Mouse (Mus musculus) MEL (cell line): ENCODE measurements around the gene Bnc1. TPM values are rescaled to one million over a fixed set of nuclear protein-coding genes. Genes with fewer than 3 reads are reported as not detected.

Experiments used
- DNase-seq: peaks from one replicate; pipeline ENCODE4 v3.0.0; 2011; ENCODE audit warnings: low read depth, low spot score
- H3K27ac ChIP-seq: 2 replicates; pipeline ENCODE4 v1.5.1; 2012; ENCODE audit warnings: low read depth, mild to moderate bottlenecking, control low read depth, low read length, moderate library complexity; ENCODE audit not compliant: control insufficient read depth
- H3K27me3 ChIP-seq, 2 experiments: fragments of 150-350 bp in 1 of 2; sonication (generic) in 1 of 2; 2 replicates each; pipeline ENCODE4 v1.6.1; 2012; ENCODE audit warnings: low read length in 2 of 2, mild to moderate bottlenecking in 2 of 2, improper control_type of control experiment in 1 of 2, moderate library complexity in 1 of 2; ENCODE audit not compliant: insufficient read depth in 2 of 2, control insufficient read depth in 1 of 2
- H3K36me3 ChIP-seq, 2 experiments: 2 replicates each; pipeline ENCODE4 v1.6.1; 2012 to 2014; ENCODE audit warnings: low read length in 2 of 2, improper control_type of control experiment in 1 of 2, inconsistent platforms in 1 of 2, mild to moderate bottlenecking in 1 of 2; ENCODE audit not compliant: insufficient read depth in 2 of 2, control insufficient read depth in 1 of 2
- H3K4me1 ChIP-seq, 2 experiments: fragments of 150-350 bp in 1 of 2; sonication (generic) in 1 of 2; 2 replicates each; pipeline ENCODE4 v1.6.1; 2012; ENCODE audit warnings: low read length in 2 of 2, improper control_type of control experiment in 1 of 2, mild to moderate bottlenecking in 1 of 2; ENCODE audit not compliant: insufficient read depth in 2 of 2, control insufficient read depth in 1 of 2
- H3K4me3 ChIP-seq, 2 experiments: fragments of 150-350 bp in 1 of 2; sonication (generic) in 1 of 2; 2 replicates each; pipeline ENCODE4 v1.5.1; 2012; ENCODE audit warnings: low read depth in 2 of 2, low read length in 2 of 2, mild to moderate bottlenecking in 2 of 2, moderate library complexity in 2 of 2, control low read depth in 1 of 2, improper control_type of control experiment in 1 of 2; ENCODE audit not compliant: control insufficient read depth in 1 of 2, insufficient read depth in 1 of 2
- H3K79me2 ChIP-seq: 2 replicates; pipeline ENCODE4 v1.6.1; 2012; ENCODE audit warnings: mild to moderate bottlenecking, low read length, moderate library complexity; ENCODE audit not compliant: control insufficient read depth, poor library complexity, insufficient read depth
- H3K9ac ChIP-seq: 2 replicates; pipeline ENCODE4 v1.6.1; 2012; ENCODE audit warnings: low read depth, mild to moderate bottlenecking, control low read depth, low read length, moderate library complexity; ENCODE audit not compliant: control insufficient read depth, poor library complexity, severe bottlenecking
- H3K9me3 ChIP-seq: fragments of 150-350 bp; sonication (generic); replicated peaks from 2 replicates; pipeline ENCODE4 v1.6.1; 2012; ENCODE audit warnings: mild to moderate bottlenecking, low read length, improper control_type of control experiment, moderate library complexity; ENCODE audit not compliant: insufficient read depth
- CHD1 ChIP-seq: IDR thresholded peaks from 2 replicates; pipeline ENCODE4 v1.6.1; 2012; ENCODE audit warnings: low read depth, mild to moderate bottlenecking, inconsistent platforms, low read length, improper control_type of control experiment
- EP300 ChIP-seq, 2 experiments: IDR thresholded peaks; 2 replicates each; pipeline ENCODE4 v1.6.1; 2011; ENCODE audit warnings: improper control_type of control experiment in 2 of 2, low read length in 2 of 2, low read depth in 1 of 2, mild to moderate bottlenecking in 1 of 2
- GABPA ChIP-seq: IDR thresholded peaks from 2 replicates; pipeline ENCODE4 v1.6.1; 2012; ENCODE audit warnings: low read depth, mild to moderate bottlenecking, inconsistent platforms, low read length, improper control_type of control experiment, moderate library complexity
- HCFC1 ChIP-seq: IDR thresholded peaks from 2 replicates; pipeline ENCODE4 v1.6.1; 2012; ENCODE audit warnings: low read depth, mild to moderate bottlenecking, inconsistent platforms, low read length, improper control_type of control experiment, moderate library complexity
- KAT2A ChIP-seq: conservative IDR thresholded peaks from 2 replicates; pipeline ENCODE4 v1.6.1; 2012; ENCODE audit warnings: low read depth, low read length, improper control_type of control experiment, inconsistent platforms
- MAX ChIP-seq: IDR thresholded peaks from 2 replicates; pipeline ENCODE4 v1.6.1; 2011; ENCODE audit warnings: low read length, improper control_type of control experiment
- MAZ ChIP-seq: IDR thresholded peaks from 2 replicates; pipeline ENCODE4 v1.6.1; 2012; ENCODE audit warnings: low read depth, mild to moderate bottlenecking, inconsistent platforms, low read length, improper control_type of control experiment
- MXI1 ChIP-seq: IDR thresholded peaks from 2 replicates; pipeline ENCODE4 v1.6.1; 2011; ENCODE audit warnings: mild to moderate bottlenecking, low read depth, low read length, improper control_type of control experiment
- MYB ChIP-seq: IDR thresholded peaks from 2 replicates; pipeline ENCODE4 v1.6.1; 2011; ENCODE audit warnings: mild to moderate bottlenecking, low read depth, low read length, improper control_type of control experiment
- MYC ChIP-seq: IDR thresholded peaks from 2 replicates; pipeline ENCODE4 v1.6.1; 2011; ENCODE audit warnings: low read depth, mild to moderate bottlenecking, low read length, improper control_type of control experiment, moderate library complexity
- NRF1 ChIP-seq: IDR thresholded peaks from 2 replicates; pipeline ENCODE4 v1.6.1; 2014; ENCODE audit warnings: low read depth, mild to moderate bottlenecking, inconsistent platforms, low read length, improper control_type of control experiment, moderate library complexity; ENCODE audit not compliant: poor library complexity, insufficient read depth, severe bottlenecking
- POLR2AphosphoS2 ChIP-seq: IDR thresholded peaks from 2 replicates; pipeline ENCODE4 v1.6.1; 2011; ENCODE audit warnings: low read length, improper control_type of control experiment
- POLR2AphosphoS5 ChIP-seq: IDR thresholded peaks from 2 replicates; pipeline ENCODE4 v1.6.1; 2012; ENCODE audit warnings: low read depth, borderline replicate concordance, mild to moderate bottlenecking, inconsistent platforms, low read length, moderate library complexity, mixed read lengths
- SMC3 ChIP-seq: IDR thresholded peaks from 2 replicates; pipeline ENCODE4 v1.6.1; 2011; ENCODE audit warnings: low read depth, low read length, improper control_type of control experiment
- TAL1 ChIP-seq: IDR thresholded peaks from 2 replicates; pipeline ENCODE4 v1.6.1; 2012; ENCODE audit warnings: mild to moderate bottlenecking, inconsistent platforms, low read length, moderate library complexity, mixed read lengths
- TBP ChIP-seq: IDR thresholded peaks from 2 replicates; pipeline ENCODE4 v1.8.0; 2011; ENCODE audit warnings: low read depth, low read length, improper control_type of control experiment
- TCF12 ChIP-seq: IDR thresholded peaks from 2 replicates; pipeline ENCODE4 v1.6.1; 2014; ENCODE audit warnings: low read depth, mild to moderate bottlenecking, inconsistent platforms, low read length, improper control_type of control experiment, moderate library complexity
- UBTF ChIP-seq: IDR thresholded peaks from 2 replicates; pipeline ENCODE4 v1.6.1; 2012; ENCODE audit warnings: low read depth, mild to moderate bottlenecking, inconsistent platforms, low read length, improper control_type of control experiment, moderate library complexity, borderline replicate concordance; ENCODE audit not compliant: insufficient read depth
- USF2 ChIP-seq, 2 experiments: IDR thresholded peaks; 2 replicates each; pipeline ENCODE4 v1.6.1; 2011 to 2012; ENCODE audit warnings: improper control_type of control experiment in 2 of 2, low read length in 2 of 2, borderline replicate concordance in 1 of 2, inconsistent platforms in 1 of 2, low read depth in 1 of 2, mild to moderate bottlenecking in 1 of 2; ENCODE audit not compliant: insufficient read depth in 1 of 2
- ZKSCAN1 ChIP-seq: IDR thresholded peaks from 2 replicates; pipeline ENCODE4 v1.6.1; 2012; ENCODE audit warnings: low read depth, mild to moderate bottlenecking, inconsistent platforms, low read length, improper control_type of control experiment, moderate library complexity
- ZMIZ1 ChIP-seq: IDR thresholded peaks from 2 replicates; pipeline ENCODE4 v1.6.1; 2012; ENCODE audit warnings: low read depth, mild to moderate bottlenecking, inconsistent platforms, low read length, improper control_type of control experiment, moderate library complexity
- polyA plus RNA-seq, 2 experiments: library from polyadenylated mRNA; stranded (reverse) in 1 of 2; unstranded in 1 of 2; fragments of >175 nt in 1 of 2; fragments of >200 nt in 1 of 2; gene quantifications; 2 replicates each; pipeline versions ENCODE4 v1.2.1 to v1.2.4; 2012; ENCODE audit warnings: low replicate concordance in 2 of 2, low read depth in 1 of 2; ENCODE audit not compliant: insufficient read length in 2 of 2, insufficient read depth in 1 of 2, missing spikeins in 1 of 2
- total RNA-seq: library from RNA; depleted of rRNA; stranded (reverse); fragments of 300-350 nt; gene quantifications from 2 replicates; pipeline ENCODE4 v1.2.3, GENCODE M21; 2012

The Bnc1 gene
- total and polyA plus RNA-seq, 3 experiments: not detected

DNA sequence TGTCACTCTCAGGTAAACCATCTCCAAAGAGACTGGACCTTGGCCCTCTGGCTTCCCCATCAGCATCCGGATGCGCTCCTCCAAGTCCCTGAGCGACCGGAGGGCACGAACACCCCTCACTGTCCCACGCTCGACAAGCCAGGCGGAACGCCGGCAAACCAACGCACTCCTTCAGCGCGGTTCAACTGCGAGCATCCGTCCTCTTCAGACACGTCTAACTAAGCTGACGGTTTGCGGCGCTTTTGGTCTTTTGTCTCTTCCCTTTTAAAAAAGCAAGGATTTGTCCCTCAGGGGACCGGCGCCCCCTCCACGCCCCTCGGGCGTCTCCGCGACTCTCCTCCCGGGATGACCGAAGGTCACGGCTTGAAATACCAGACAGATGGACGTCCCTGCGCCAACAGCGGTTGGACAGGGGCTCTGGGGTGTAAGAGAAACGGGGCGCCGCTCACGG lies 456 bp downstream of the Bnc1 start (continued):
- no peak for TF ChIP-seq ZKSCAN1
- no peak for TF ChIP-seq POLR2AphosphoS5
- no peak for TF ChIP-seq CHD1
- no peak for TF ChIP-seq TCF12

DNA sequence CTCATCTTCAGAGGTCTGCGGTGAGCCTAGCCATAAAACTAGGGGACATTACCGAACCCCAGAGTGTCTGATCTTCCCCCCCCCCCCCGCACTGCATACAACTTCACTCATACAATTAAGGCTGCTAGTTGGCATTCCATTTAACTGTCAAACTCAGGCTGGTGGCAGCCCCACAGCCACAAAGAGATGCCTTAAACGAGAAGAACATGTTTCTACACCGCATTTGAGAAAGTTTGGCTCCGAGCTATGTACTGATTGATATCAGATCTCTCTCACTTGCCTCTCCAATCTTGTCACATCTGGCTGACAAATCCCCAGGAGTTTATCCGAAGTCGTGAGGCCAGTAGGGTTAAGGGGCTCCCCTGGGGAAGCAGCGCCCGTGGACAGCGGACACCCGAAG lies 976 bp downstream of the Bnc1 start:
- Histone ChIP-seq H3K36me3 (no peaks in the 10 kb centered on the region), H3K4me1 (no peaks in the 10 kb centered on the region), H3K27me3 (no peaks in the 10 kb centered on the region; a peak in 1 of 4 replicates), H3K27ac (no peak overlapping the region)
- no peak for TF ChIP-seq NRF1
- TF ChIP-seq GABPA: no peak
- no peak for TF ChIP-seq UBTF
- no peak for TF ChIP-seq TAL1
- TF ChIP-seq, all 39 proteins: peak for 0
- Histone ChIP-seq H3K9me3 (no peaks in the 10 kb centered on the region), H3K79me2 (no peaks in the 10 kb centered on the region), H3K4me3 (no peak overlapping the region), H3K9ac (no peak overlapping the region)
- DNase-seq: no peak

DNA sequence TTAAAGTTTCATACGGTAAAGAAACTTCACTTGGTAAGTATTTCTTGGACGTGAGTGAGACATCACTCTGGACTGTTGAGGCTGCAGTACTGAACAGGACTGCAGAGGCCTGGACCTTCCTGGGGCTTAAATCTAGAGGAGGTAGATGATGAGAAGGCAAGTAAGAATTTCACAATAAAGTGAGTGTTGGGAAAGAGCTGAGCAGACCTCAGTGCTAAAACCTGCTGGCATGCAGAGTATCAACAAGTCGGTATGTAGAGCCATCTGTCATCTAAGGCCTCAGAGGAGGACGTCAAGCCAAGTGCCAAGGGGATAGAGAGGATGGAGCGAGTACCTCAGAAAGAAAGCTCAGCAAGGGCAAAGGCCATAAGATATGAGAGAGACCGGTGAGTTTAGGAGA lies 8.4 kb downstream of the Bnc1 start:
- Histone ChIP-seq H3K27me3 (peaks cover 0 to 2% of the 10 kb centered on the region in 2 experiments; a peak in 1 of 4 replicates), H3K9ac (no peak overlapping the region), H3K27ac (no peak overlapping the region), H3K36me3 (no peaks in the 10 kb centered on the region), H3K9me3 (no peaks in the 10 kb centered on the region), H3K79me2 (no peaks in the 10 kb centered on the region), H3K4me3 (no peak overlapping the region), H3K4me1 (no peaks in the 10 kb centered on the region)
- TF ChIP-seq MXI1: no peak
- no peak for TF ChIP-seq POLR2AphosphoS5
- TF ChIP-seq MAZ: no peak
- no peak for TF ChIP-seq CHD1
- TF ChIP-seq HCFC1: no peak
- no peak for TF ChIP-seq POLR2AphosphoS2
- no peak for TF ChIP-seq KAT2A
- TF ChIP-seq MYC: no peak
- TF ChIP-seq MAX: no peak
- no peak for TF ChIP-seq EP300 (IDR thresholded peaks at IDR 0.05; ENCODE audit: low read depth in 1 of 2, low read length in 2 of 2)
- no peak for TF ChIP-seq ZMIZ1
- TF ChIP-seq TBP: no peak
- TF ChIP-seq MYB: no peak
- TF ChIP-seq SMC3: no peak
- no peak for TF ChIP-seq USF2 (IDR thresholded peaks at IDR 0.05; ENCODE audit: borderline replicate concordance in 1 of 2, insufficient read depth in 1 of 2, low read depth in 1 of 2, low read length in 2 of 2)
- no peak for DNase-seq
